Mouse (Mus musculus): Measurements from ENCODE around the gene Sp2. TPM values are rescaled to one million over a fixed set of nuclear protein-coding genes. Genes with fewer than 3 reads are reported as not detected.

Sp2 gene
- polyA plus RNA-seq, 1 experiment from 2014 or later = 18.3 TPM

DNA sequence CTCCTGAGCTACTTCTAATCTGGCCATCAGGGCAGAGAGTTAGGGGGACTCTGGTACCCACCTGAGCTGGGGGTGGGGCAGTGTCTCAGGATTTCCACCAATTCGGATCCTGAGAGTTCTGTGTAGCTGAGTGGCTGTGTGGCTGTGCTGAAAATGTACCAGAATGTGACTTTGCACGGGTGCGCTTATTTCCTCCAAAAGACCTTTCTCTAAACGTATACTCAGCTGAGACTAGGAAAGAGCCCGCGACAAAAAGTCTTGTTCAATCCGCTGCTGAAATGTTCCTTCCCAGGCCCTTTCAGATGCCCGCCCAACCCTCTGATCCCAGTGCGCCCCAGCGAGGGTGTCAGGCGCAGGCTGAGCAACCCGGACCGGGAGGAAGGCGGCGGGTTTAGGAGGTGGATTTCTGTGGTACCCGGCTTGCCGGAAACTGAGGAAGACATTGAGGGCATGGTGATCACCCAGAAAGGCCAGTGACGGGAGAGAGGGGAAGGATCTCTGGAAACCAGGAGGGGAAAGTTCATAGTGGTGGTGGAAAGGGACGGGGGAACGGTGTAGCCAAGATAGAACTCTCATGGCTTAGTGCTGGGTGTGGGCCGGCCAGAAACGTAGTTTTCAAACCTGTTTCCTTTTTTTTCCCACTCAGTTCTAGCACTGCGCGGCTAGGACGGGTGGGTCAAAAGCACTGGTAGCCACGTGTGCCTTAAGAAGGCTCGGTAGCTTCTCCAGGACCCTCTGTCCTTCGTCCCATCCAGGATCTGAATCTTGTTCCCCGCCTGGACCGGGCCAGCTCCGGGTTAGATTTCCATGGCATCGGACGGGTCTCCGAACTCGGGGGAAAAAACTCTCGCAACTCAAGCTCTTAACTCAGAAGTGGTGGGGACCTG lies 35.2 kb upstream of the Sp2 start:
- Histone ChIP-seq H3K9ac (0 out of 2 replicates have a peak overlapping the region, but pooled peaks have one; percentile 37), H3K4me1 (peaks cover 26% of the 10 kb centered on the region), H3K27me3 (peaks cover 94% of the 10 kb centered on the region), H3K9me3 (replicated peaks) (no peaks in the 10 kb centered on the region), H3K4me2 (peak overlapping the region; percentile 51), H3K36me3 (ENCODE audit: poor library complexity, severe bottlenecking) (no peaks in the 10 kb centered on the region), H3K27ac (no peak overlapping the region), H3K4me3 (peak overlapping the region; percentile 29)
- ATAC-seq = no peak
- WGBS = under 1% methylated on average over 36 of the region's 36 CpGs

DNA sequence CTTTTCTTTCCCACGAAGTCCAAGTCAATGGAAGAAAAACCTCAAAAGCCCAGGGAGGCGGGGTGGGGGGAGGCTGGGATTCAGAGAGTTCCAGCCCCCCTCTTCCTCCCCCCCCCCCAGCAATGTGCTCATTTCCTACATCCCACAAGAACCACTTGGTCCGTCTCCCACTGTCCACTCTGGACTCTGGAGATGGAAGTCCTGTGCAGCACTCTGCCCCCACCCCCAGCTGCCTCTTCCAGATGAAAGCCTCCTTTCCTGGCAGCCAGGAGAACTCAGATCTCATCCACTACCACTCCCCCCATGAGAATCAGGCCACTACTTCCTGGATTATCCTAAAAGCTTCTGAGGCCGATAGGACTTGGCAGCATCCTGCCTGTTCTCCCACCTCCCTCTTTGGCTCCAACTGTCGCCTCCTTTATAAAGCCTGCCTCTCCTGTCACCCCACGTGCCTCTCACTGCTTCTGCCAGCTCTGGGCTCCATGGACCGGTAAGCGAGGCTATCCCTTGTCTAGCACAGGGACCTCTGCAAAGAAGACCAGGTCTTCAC lies 30.4 kb upstream of the Sp2 start, which contains the start of gene Sp6:
Sp6 (plus strand) TSS at position 274 of the 550 bp plus-strand sequence.
- Histone ChIP-seq H3K27me3 (peaks cover 66% of the 10 kb centered on the region), H3K36me3 (ENCODE audit: poor library complexity, severe bottlenecking) (no peaks in the 10 kb centered on the region), H3K27ac (no peak within 1 kb of the TSS), H3K4me3 (no peak within 1 kb of the TSS), H3K9me3 (replicated peaks) (no peaks in the 10 kb centered on the region), H3K9ac (no peak within 1 kb of the TSS), H3K4me2 (no peak within 1 kb of the TSS), H3K4me1 (peaks cover 6% of the 10 kb centered on the region; the same call in 1 of the 2 replicates)
- no peak for ATAC-seq
- WGBS = 23% methylated on average over 8 of the region's 8 CpGs

DNA sequence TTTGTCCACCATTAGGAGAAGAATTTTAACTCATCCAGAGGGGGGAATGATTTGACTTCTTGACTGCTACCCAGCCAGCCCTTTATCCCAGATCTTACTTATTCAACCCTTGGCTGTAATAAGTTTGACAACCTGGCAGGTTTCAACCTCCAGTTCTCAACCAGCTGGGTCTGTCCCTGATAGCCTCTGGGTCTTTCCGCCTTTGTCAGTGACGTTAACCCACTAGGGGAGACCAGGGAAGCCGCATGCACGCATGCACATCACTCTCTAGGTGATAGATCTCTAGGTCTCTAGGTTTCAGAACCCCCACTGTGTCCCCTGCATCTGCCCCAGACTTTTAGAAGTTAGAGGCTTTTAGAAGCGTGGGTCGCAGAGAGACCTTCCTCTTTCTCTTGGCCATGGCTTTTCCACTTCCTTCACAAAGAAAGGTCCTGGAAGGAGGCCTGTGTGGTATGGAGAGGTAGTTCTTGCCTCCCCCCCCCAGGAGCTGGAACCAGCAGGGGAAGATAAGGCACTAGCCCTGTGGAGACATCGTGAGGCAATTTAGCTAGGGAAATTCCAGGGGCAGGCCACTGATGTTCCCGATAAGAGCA lies 26.5 kb upstream of the Sp2 start:
- Histone ChIP-seq H3K27ac (no peak overlapping the region), H3K4me3 (no peak overlapping the region), H3K27me3 (peaks cover 49% of the 10 kb centered on the region), H3K9me3 (replicated peaks) (no peaks in the 10 kb centered on the region), H3K9ac (no peak overlapping the region), H3K4me2 (no peak overlapping the region), H3K4me1 (peaks cover 6% of the 10 kb centered on the region; the same call in 1 of the 2 replicates), H3K36me3 (ENCODE audit: poor library complexity, severe bottlenecking) (no peaks in the 10 kb centered on the region)
- ATAC-seq = no peak
- 67% methylated on average over 8 of the region's 8 CpGs for WGBS

DNA sequence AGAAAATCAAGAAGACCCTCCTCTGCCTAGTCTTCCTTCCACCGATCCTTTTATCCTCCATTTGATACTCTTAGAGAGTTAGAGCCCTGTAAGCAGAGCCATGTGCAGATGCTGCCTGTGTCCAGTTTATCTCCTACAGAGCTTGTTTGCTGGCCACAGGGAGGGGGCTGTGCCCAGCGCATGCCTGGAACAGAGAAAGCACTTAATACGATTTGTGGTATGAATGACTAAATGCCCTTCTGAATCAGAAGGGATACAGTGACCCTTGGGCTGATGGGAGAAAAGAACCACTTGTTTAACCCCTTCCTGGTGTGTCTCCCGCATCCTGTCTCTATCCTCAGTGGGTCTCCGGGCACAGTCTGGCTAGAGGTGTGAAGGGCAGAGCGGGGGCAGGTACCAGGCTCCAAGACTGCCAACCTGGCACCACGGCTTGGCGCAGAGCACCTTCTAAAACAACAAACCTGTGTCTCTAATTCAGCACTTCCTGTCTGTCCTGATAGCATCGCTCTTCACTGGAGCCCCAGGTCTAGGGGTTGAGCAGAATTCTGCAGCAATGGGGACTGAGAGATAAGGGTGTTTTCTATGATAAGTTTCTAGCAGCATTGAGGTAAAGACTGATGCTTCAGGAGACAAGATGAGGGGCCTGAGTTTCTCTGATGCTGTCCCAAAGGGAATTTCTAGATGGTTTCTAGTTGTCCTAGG lies 24.5 kb upstream of the Sp2 start:
- no peak overlapping the region for H3K4me3 ChIP-seq
- H3K9me3 ChIP-seq (replicated peaks) = no peaks in the 10 kb centered on the region
- H3K27me3 ChIP-seq = peaks cover 51% of the 10 kb centered on the region
- no peaks in the 10 kb centered on the region for H3K36me3 ChIP-seq (ENCODE audit: poor library complexity, severe bottlenecking)
- H3K9ac ChIP-seq = no peak overlapping the region
- WGBS = 75% methylated on average over 9 of the region's 9 CpGs
- H3K4me1 ChIP-seq = 0 out of 2 replicates have a peak, but pooled peaks cover 6% of the 10 kb centered on the region
- H3K4me2 ChIP-seq = no peak overlapping the region
- H3K27ac ChIP-seq = no peak overlapping the region
- ATAC-seq = no peak

DNA sequence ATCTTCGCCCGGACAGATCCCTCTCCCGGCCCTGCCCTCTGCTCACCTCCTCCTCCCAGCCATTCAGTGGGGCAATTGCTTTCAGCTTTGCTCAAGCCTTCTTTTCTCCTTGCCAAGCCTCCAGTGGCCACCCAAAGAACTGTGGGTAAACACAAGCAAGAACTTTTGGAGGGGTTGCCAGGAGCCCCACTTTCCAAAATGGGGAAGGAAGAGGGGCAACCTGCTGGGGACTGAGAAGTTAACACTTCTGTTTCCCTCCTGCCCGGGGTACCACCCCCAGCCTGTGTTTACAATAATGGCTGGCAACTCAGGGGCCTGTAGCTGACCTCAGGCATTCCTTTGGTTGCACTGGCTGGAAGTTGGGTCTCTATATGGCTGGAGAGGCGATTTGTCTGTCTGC lies 20.4 kb upstream of the Sp2 start:
- Histone ChIP-seq H3K4me3 (no peak overlapping the region), H3K9ac (no peak overlapping the region), H3K4me2 (no peak overlapping the region), H3K4me1 (0 out of 2 replicates have a peak, but pooled peaks cover 10% of the 10 kb centered on the region), H3K27ac (no peak overlapping the region), H3K36me3 (ENCODE audit: poor library complexity, severe bottlenecking) (no peaks in the 10 kb centered on the region), H3K27me3 (peaks cover 49% of the 10 kb centered on the region), H3K9me3 (replicated peaks) (no peaks in the 10 kb centered on the region)
- no peak for ATAC-seq
- 45% methylated on average over 5 of the region's 5 CpGs for WGBS

DNA sequence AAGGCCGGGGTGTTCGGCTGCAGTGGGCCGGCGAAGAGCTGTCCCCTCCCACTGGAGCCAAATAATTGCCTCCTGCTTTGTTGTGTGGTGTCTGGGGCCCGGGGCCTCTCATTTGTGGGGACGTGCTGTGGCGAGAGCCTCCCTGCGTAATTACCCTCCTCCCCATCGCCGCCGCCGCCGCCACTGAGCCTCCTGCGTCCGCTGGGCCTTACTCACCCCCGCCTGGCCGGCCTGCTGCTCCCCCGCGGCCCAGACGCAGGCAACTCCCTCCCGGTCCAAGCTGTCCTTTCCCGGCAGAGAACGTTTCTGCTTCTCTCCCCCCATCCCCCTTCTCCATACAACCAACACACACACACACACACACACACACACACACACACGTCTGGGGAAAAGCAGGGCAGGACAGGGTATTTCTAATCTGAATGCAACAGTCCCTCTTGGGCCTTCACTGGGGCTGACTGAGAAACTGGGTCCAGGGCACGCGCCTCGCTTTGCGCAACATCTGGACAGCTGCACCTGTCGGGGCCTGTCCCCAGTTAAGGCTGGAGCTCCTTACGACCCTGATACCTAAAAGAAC lies 14.7 kb upstream of the Sp2 start:
- Histone ChIP-seq H3K4me3 (peak overlapping the region; percentile 32), H3K27me3 (peaks cover 25% of the 10 kb centered on the region), H3K27ac (peak overlapping the region; percentile 66), H3K9me3 (replicated peaks) (no peaks in the 10 kb centered on the region), H3K9ac (peak overlapping the region; percentile 69), H3K4me1 (peaks cover 23% of the 10 kb centered on the region), H3K4me2 (peak overlapping the region; percentile 68), H3K36me3 (ENCODE audit: poor library complexity, severe bottlenecking) (no peaks in the 10 kb centered on the region)
- peak; percentile 43 for ATAC-seq
- WGBS = 1% methylated on average over 27 of the region's 30 CpGs

DNA sequence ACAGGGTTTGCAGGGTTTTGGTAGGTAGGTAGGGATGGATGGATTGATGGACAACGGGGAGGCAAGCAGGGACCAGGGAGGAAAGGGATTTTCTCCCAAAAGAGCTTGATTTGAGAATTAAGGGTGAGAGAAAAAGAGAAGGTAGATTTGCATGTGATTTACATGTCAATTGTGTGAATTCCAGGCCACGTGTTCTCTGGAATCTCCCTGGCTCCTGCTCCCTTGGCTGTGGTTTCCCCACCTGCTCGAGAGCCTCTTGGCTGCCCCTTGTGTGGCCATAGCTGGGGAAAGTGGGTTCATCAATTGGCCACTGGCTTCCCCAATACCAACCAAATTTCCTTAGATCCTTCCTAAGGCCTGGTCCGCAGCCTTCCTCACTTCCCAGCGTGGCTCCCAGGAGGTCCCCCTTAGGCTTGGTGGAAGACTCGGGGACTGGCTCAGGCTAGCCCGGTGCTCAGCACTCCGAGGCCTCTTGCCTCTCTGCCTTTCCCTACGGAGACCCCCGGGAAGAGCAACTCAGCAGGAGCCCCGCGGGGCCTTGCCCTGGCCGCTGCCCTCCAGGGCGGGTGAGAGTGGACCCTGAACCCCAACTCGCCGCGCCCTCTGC lies 14.1 kb upstream of the Sp2 start:
- peaks cover 31% of the 10 kb centered on the region for H3K27me3 ChIP-seq
- H3K4me2 ChIP-seq = peak overlapping the region; percentile 68
- H3K9ac ChIP-seq = peak overlapping the region; percentile 69
- WGBS = 3% methylated on average over 17 of the region's 17 CpGs
- ATAC-seq = peak; percentile 69
- H3K9me3 ChIP-seq (replicated peaks) = no peaks in the 10 kb centered on the region
- peak overlapping the region; percentile 66 for H3K27ac ChIP-seq
- H3K36me3 ChIP-seq (ENCODE audit: poor library complexity, severe bottlenecking) = no peaks in the 10 kb centered on the region
- H3K4me1 ChIP-seq = peaks cover 23% of the 10 kb centered on the region
- H3K4me3 ChIP-seq = peak overlapping the region; percentile 32

DNA sequence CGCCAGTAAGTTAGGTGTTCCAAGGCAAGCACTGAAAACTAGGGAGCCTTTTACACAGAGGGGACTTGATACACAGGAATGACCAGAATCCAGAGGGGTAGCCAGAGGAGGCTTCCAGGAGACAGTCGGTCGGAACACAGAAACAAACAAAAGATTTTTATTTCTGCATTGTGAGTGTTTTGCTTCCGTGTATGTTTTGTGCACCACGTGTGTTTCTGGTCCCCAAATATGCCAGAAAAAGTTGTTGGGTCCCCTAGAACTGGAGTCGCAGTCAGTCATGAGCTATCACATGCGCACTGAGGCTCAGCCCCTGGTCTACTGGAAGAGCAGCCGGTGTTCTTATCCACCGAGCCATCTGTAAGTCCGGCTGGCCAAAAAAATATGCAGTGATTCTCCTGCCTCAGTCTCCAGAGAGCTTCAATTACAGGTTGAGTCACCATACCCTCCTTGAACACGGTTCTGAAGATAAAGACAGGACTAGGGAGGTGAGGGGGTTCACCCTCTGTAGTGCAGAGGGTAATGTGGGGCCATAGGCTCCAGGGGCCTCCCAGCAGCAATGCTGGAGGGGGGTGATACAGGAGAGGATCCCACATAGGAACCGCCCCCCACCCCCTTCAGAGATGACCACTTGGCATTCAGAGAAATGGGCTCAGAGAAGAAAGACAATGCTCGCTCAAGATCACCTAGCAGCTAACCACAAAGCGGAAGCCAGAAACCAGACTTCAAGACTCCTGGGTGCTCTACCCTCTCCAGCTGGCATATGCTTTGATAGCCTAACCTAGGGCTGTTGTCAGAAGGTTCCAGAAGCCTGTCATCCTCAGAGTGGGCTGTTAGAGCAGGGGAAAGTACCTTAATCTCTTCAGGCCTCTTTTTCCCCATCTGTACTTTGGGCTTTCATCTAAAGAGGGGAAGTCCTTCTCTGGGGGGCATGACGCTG lies 13.3 kb upstream of the Sp2 start:
- H3K4me1 ChIP-seq = peaks cover 20% of the 10 kb centered on the region
- no peak for ATAC-seq
- peaks cover 27% of the 10 kb centered on the region for H3K27me3 ChIP-seq
- WGBS = 77% methylated on average over 15 of the region's 15 CpGs
- H3K4me2 ChIP-seq = no peak overlapping the region
- H3K9ac ChIP-seq = no peak overlapping the region
- H3K27ac ChIP-seq = no peak overlapping the region
- no peaks in the 10 kb centered on the region for H3K36me3 ChIP-seq (ENCODE audit: poor library complexity, severe bottlenecking)
- no peak overlapping the region for H3K4me3 ChIP-seq
- H3K9me3 ChIP-seq (replicated peaks) = no peaks in the 10 kb centered on the region

DNA sequence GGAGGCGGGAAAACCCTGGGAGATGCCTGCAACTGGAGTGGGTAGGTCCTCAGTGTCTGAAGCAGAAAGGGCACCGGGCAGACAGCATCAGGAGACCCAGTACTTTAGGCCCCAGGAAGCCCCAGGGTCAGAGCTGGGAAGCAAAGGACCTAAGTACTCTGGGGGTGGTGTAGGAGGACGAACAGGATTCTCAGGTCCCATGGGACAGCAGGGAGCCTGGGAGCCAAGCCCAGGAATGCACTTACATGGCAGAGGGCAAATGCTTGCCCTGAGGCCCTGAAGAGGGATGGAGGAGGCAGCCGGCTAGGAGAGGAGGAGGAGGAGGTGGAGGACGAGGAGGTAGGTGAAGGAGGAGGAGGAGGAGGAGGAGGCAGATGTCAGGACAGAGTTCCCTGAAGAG lies 12.3 kb upstream of the Sp2 start:
- 24% methylated on average over 5 of the region's 5 CpGs for WGBS
- Histone ChIP-seq H3K4me3 (no peak overlapping the region), H3K36me3 (ENCODE audit: poor library complexity, severe bottlenecking) (no peaks in the 10 kb centered on the region), H3K27ac (no peak overlapping the region), H3K9ac (no peak overlapping the region), H3K27me3 (peaks cover 23% of the 10 kb centered on the region), H3K4me1 (peaks cover 18% of the 10 kb centered on the region), H3K9me3 (replicated peaks) (no peaks in the 10 kb centered on the region), H3K4me2 (no peak overlapping the region)
- ATAC-seq = no peak

DNA sequence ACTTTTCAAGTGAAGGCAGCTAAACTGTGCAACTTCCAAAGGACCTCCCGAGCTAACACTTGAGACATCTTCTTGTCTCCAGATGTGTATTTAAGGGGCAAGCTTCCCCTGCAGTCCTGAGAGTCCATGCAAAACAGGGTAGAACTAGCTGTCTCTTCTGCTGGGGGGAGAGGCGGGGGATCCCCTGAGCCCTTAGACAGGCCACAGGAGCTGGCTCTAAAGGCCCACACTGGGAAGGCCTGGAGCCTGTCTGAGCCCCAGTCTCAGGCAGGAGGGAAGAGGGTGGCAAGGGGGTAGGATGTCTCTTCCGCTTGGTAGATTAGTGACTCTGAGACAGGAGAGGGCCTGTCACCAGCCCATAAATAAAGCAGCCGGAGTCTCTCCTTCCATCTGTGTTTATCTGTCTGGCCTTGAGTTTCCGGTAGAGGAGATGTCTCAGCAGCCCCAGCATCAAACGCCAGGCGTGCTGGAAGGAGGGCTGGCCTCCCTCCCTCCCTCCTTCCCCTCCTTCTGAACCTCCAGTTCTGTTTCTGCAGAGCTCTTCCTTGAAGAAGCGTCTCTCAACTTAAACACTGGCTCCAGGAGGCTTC lies 10.1 kb upstream of the Sp2 start:
- WGBS = 62% methylated on average over 8 of the region's 8 CpGs
- Histone ChIP-seq H3K27ac (no peak overlapping the region), H3K27me3 (peaks cover 30% of the 10 kb centered on the region), H3K9me3 (replicated peaks) (no peaks in the 10 kb centered on the region), H3K36me3 (ENCODE audit: poor library complexity, severe bottlenecking) (no peaks in the 10 kb centered on the region), H3K4me2 (no peak overlapping the region), H3K4me1 (peaks cover 22% of the 10 kb centered on the region), H3K4me3 (no peak overlapping the region), H3K9ac (0 out of 2 replicates have a peak overlapping the region, but pooled peaks have one; percentile 12)
- ATAC-seq = no peak

All from forebrain, embryonic 13.5 days (tissue).